Mouse (Mus musculus) midbrain, embryonic 12.5 days (tissue): ENCODE data around the gene Il12rb1. TPM values are rescaled to one million over a fixed set of nuclear protein-coding genes. Genes with fewer than 3 reads are reported as not detected.
A peak's percentile ranks its signal among the peaks of the same experiment; 100 is the strongest.

Experiments used
- ATAC-seq: fragments of 200-750 bp; cut with Nextera tagmentation; 2 replicates; pipeline ENCODE4 v1.8.0; 2017; ENCODE audit warnings: low read depth, moderate TSS enrichment, moderate library complexity; ENCODE audit not compliant: low FRiP score
- H3K27ac ChIP-seq: fragments of 300-500 bp; sonication (generic); replicated peaks from 2 replicates; pipeline ENCODE4 v1.5.1; 2016; ENCODE audit warnings: mild to moderate bottlenecking
- H3K27me3 ChIP-seq: fragments of 300-500 bp; sonication (generic); 2 replicates; pipeline ENCODE4 v1.6.1; 2016; ENCODE audit warnings: mild to moderate bottlenecking
- H3K36me3 ChIP-seq: fragments of 300-500 bp; sonication (generic); 2 replicates; pipeline ENCODE4 v1.6.1; 2016
- H3K4me1 ChIP-seq: fragments of 300-500 bp; sonication (generic); 2 replicates; pipeline ENCODE4 v1.6.1; 2016
- H3K4me2 ChIP-seq: fragments of 300-500 bp; sonication (generic); replicated peaks from 2 replicates; pipeline ENCODE4 v1.6.1; 2016; ENCODE audit warnings: mild to moderate bottlenecking, moderate library complexity
- H3K4me3 ChIP-seq: fragments of 300-500 bp; sonication (generic); 2 replicates; pipeline ENCODE4 v1.5.1; 2016; ENCODE audit warnings: mild to moderate bottlenecking
- H3K9ac ChIP-seq: fragments of 300-500 bp; sonication (generic); replicated peaks from 2 replicates; pipeline ENCODE4 v1.6.1; 2016; ENCODE audit warnings: mild to moderate bottlenecking, moderate library complexity
- H3K9me3 ChIP-seq: fragments of 300-500 bp; sonication (generic); 2 replicates; pipeline ENCODE4 v1.6.1; 2016; ENCODE audit warnings: mild to moderate bottlenecking
- WGBS: fragments of 180-500 bp; shearing (Covaris S2); methylation state at CpG from one replicate; pipeline ENCODE4 v1.1.7; 2016; 5-methylcytosine and 5-hydroxymethylcytosine counted together
- polyA plus RNA-seq: library from polyadenylated mRNA; unstranded; fragments of >200 nt; fragmentation: Nextera tagmentation; extraction: Ambion mirVana; gene quantifications from 2 replicates; pipeline ENCODE4 v1.2.1, GENCODE M21; 2016

The Il12rb1 gene
- polyA plus RNA-seq, 1 experiment from 2014 or later, result 0.08 TPM

- ATAC-seq, result peak; percentile 1; the same call in 1 of the 2 replicates
- H3K4me1 ChIP-seq, result peaks cover 18% of the 10 kb centered on the region
- 1% methylated on average over 41 of the region's 47 CpGs for WGBS
Measured at GRCm38 (mm10) chr8:70803761-70804480, 4.3 kb upstream of the Il12rb1 start.

GRCm38 (mm10) chr8:70804481-70805206 is 3.6 kb upstream of the Il12rb1 start, which contains the start of gene Mast3:
Gene Mast3, minus strand, starts transcription at chr8:70805054.
- peaks cover 18% of the 10 kb centered on the region for H3K4me1 ChIP-seq
- H3K9ac ChIP-seq, result peak within 1 kb of the TSS; percentile 2; the same call in 1 of the 2 replicates
- H3K4me3 ChIP-seq, result peak within 1 kb of the TSS; percentile 46
- H3K27me3 ChIP-seq, result peaks cover 84% of the 10 kb centered on the region
- no peak within 1 kb of the TSS for H3K27ac ChIP-seq
- no peaks in the 10 kb centered on the region for H3K9me3 ChIP-seq
- peak within 1 kb of the TSS; percentile 69 for H3K4me2 ChIP-seq
- ATAC-seq, result peak; percentile 89
- no peaks in the 10 kb centered on the region for H3K36me3 ChIP-seq
- 1% methylated on average over 45 of the region's 45 CpGs for WGBS

More at GRCm38 (mm10) chr8:70803761-70804480, 4.3 kb upstream of the Il12rb1 start:
- H3K27ac ChIP-seq, result no peak overlapping the region
- H3K27me3 ChIP-seq, result peaks cover 85% of the 10 kb centered on the region
- 0 out of 2 replicates have a peak overlapping the region, but pooled peaks have one; percentile 2 for H3K9ac ChIP-seq
- H3K36me3 ChIP-seq, result no peaks in the 10 kb centered on the region
- peak overlapping the region; percentile 69 for H3K4me2 ChIP-seq
- peak overlapping the region; percentile 46 for H3K4me3 ChIP-seq
- H3K9me3 ChIP-seq, result no peaks in the 10 kb centered on the region

DNA sequence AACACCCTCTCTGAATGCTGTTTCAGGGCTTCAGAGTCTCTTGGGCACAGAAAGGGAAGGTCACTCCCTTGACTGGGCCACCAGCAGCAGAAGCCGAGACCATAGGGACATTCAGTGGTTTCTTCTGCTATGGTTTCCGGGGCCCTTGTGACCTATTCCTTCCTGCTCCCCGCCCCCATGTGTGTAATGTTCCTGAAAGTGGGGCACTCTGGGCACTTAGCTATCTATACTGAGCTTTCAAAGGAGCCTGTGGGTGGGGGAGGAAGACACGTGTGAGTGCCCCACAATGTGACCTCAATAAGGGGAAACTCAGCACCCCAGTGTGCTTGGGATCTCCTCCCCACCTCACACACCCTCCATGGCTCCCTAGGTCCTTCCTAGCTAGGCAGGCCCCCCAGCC is 1.7 kb upstream of the Il12rb1 start:
- H3K27me3 ChIP-seq, result peaks cover 81% of the 10 kb centered on the region
- WGBS, result 79% methylated on average over 4 of the region's 4 CpGs
- H3K4me3 ChIP-seq, result no peak overlapping the region
- H3K4me1 ChIP-seq, result peaks cover 12% of the 10 kb centered on the region
- H3K27ac ChIP-seq, result no peak overlapping the region
- no peak overlapping the region for H3K9ac ChIP-seq
- H3K4me2 ChIP-seq, result no peak overlapping the region
- no peak for ATAC-seq
- no peaks in the 10 kb centered on the region for H3K9me3 ChIP-seq
- no peaks in the 10 kb centered on the region for H3K36me3 ChIP-seq

DNA sequence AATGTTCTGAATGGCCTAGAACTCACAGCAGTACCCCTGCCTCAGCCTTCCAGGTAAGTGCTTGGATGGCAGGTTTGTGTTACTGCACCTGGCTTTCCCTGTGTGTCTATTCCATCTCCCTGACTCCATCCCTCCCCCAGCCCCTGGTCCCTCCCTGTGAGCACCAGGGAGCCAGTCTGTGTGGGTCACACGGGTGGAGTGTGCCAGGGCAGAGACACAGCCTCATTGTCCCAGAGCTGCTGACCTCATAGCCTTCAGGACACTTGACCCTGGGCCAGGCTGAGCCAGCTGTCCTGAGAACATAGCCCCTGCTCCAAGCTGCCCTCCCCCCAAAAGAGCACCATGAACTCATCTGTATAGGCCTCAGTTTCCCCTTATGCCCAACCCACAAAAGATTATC is 945 bp upstream of the Il12rb1 start:
- H3K36me3 ChIP-seq, result no peaks in the 10 kb centered on the region
- H3K4me3 ChIP-seq, result no peak overlapping the region
- WGBS, result 67% methylated on average over 1 of the region's 1 CpGs
- H3K27me3 ChIP-seq, result peaks cover 75% of the 10 kb centered on the region
- H3K4me2 ChIP-seq, result no peak overlapping the region
- peaks cover 12% of the 10 kb centered on the region for H3K4me1 ChIP-seq
- no peak overlapping the region for H3K9ac ChIP-seq
- no peaks in the 10 kb centered on the region for H3K9me3 ChIP-seq
- no peak for ATAC-seq
- no peak overlapping the region for H3K27ac ChIP-seq

DNA sequence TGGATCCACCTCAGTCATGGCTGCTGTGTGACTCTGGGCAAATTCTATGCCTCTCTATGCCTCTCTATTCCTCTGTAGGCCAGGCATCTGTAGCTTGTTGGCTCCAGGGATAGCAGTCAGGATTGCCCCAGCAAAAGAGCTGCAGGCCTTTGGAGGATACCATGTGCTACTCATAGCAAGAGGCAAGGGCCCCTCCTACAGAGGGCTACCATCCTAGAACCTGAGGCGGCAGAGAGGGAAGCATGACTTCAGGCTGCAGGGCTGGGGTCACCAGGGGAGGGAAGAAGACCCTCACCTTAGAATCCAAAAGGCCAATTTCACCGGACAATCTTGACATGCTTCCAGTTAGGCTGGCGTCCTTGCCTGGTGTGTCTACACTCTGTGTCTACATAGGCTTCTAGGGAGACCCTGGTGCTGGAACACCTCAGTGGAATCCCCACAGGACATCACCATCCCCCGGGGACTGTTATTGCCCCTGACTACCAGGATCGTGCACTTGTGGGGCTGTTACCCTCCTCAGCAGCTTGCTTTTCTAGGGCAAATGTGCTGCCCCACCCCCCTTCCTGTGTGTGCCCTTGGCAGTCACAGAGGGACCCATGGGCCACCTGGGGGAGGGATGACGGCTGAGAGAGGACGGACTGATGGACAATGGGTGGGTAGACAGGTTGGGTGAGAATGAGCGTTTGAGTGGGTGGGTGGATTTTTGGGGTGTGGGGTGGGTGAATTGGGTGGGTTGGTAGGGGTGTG is 879 bp downstream of the Il12rb1 start:
- no peak overlapping the region for H3K4me3 ChIP-seq
- peaks cover 74% of the 10 kb centered on the region for H3K27me3 ChIP-seq
- no peak overlapping the region for H3K4me2 ChIP-seq
- no peaks in the 10 kb centered on the region for H3K9me3 ChIP-seq
- no peak overlapping the region for H3K9ac ChIP-seq
- no peak for ATAC-seq
- H3K4me1 ChIP-seq, result peaks cover 5% of the 10 kb centered on the region
- no peak overlapping the region for H3K27ac ChIP-seq
- no peaks in the 10 kb centered on the region for H3K36me3 ChIP-seq
- WGBS, result 84% methylated on average over 8 of the region's 8 CpGs

- no peak for ATAC-seq
- Histone ChIP-seq H3K27me3 (peaks cover 72% of the 10 kb centered on the region), H3K9ac (no peak overlapping the region)
Measured at GRCm38 (mm10) chr8:70810962-70811680, 2.9 kb downstream of the Il12rb1 start.

DNA sequence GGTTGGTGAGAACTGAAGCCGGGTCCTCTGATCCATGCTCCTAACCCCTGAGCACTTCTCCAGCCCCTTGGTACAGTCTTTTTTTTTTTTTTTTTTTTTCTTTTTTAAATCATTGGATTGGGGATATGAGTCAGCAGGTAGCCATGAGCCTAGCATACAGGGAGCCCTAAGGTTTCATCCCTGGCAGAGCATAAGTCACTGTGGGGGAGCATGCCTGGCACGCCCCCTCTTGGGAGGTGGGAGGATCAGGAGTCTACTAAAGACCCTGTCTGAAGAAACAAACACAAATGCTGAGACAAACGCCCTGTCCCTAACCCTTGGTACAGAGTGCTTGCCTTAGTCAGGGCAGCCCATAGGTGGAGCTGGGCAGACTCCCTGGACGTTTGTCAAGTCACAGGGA is 3.8 kb downstream of the Il12rb1 start:
- no peak overlapping the region for H3K4me2 ChIP-seq
- no peak overlapping the region for H3K27ac ChIP-seq
- no peak overlapping the region for H3K9ac ChIP-seq
- H3K36me3 ChIP-seq, result no peaks in the 10 kb centered on the region
- peaks cover 72% of the 10 kb centered on the region for H3K27me3 ChIP-seq
- no peak overlapping the region for H3K4me3 ChIP-seq
- H3K9me3 ChIP-seq, result no peaks in the 10 kb centered on the region
- peaks cover 6% of the 10 kb centered on the region for H3K4me1 ChIP-seq
- 43% methylated on average over 4 of the region's 4 CpGs for WGBS
- ATAC-seq, result no peak

More at GRCm38 (mm10) chr8:70810962-70811680, 2.9 kb downstream of the Il12rb1 start:
- Histone ChIP-seq H3K4me2 (no peak overlapping the region), H3K36me3 (no peaks in the 10 kb centered on the region), H3K9me3 (no peaks in the 10 kb centered on the region), H3K27ac (no peak overlapping the region), H3K4me1 (no peaks in the 10 kb centered on the region), H3K4me3 (no peak overlapping the region)
- 77% methylated on average over 20 of the region's 20 CpGs for WGBS

DNA sequence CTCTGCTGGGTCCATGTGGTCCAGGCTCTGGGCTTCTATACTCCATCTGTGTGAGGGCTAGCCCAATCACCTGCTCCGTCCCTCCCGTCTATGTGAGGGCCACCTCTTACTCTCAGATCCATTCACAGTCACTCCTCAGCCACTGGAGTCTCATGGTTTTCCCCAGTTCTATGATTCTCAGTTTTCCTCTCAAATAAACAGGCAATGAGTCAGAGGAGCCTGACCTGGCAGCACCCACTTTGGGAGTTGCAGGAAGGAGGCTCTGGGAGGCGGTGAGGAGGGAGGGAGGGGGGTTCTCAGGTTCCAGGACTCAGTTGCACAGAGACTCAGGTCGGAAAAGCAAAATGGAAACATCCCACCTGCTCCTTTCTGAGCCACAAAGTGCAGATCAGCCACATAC is 4.6 kb downstream of the Il12rb1 start:
- no peaks in the 10 kb centered on the region for H3K9me3 ChIP-seq
- no peak overlapping the region for H3K4me2 ChIP-seq
- no peak overlapping the region for H3K9ac ChIP-seq
- no peak overlapping the region for H3K27ac ChIP-seq
- H3K27me3 ChIP-seq, result peaks cover 70% of the 10 kb centered on the region
- H3K36me3 ChIP-seq, result no peaks in the 10 kb centered on the region
- peaks cover 7% of the 10 kb centered on the region for H3K4me1 ChIP-seq
- WGBS, result 75% methylated on average over 4 of the region's 4 CpGs
- H3K4me3 ChIP-seq, result no peak overlapping the region
- ATAC-seq, result no peak

GRCm38 (mm10) chr8:70816679-70817078 is 8.4 kb downstream of the Il12rb1 start:
- H3K27me3 ChIP-seq, result peaks cover 81% of the 10 kb centered on the region
- H3K4me1 ChIP-seq, result peaks cover 7% of the 10 kb centered on the region
- 10% methylated on average over 30 of the region's 30 CpGs for WGBS
- 0 out of 2 replicates have a peak overlapping the region, but pooled peaks have one; percentile 15 for H3K9ac ChIP-seq
- peak overlapping the region; percentile 28 for H3K4me2 ChIP-seq
- no peaks in the 10 kb centered on the region for H3K36me3 ChIP-seq
- no peak for ATAC-seq
- peak overlapping the region; percentile 15 for H3K4me3 ChIP-seq
- no peak overlapping the region for H3K27ac ChIP-seq
- H3K9me3 ChIP-seq, result peaks cover 6% of the 10 kb centered on the region; the same call in 1 of the 2 replicates

- Histone ChIP-seq H3K4me2 (no peak overlapping the region; the same call in 1 of the 2 replicates), H3K27me3 (peaks cover 62% of the 10 kb centered on the region), H3K4me3 (no peak overlapping the region), H3K9ac (no peak overlapping the region), H3K9me3 (peaks cover 6% of the 10 kb centered on the region; the same call in 1 of the 2 replicates), H3K4me1 (peaks cover 7% of the 10 kb centered on the region), H3K36me3 (no peaks in the 10 kb centered on the region), H3K27ac (no peak overlapping the region)
- 2% methylated on average over 31 of the region's 31 CpGs for WGBS
- ATAC-seq, result peak; percentile 70
Measured at GRCm38 (mm10) chr8:70820101-70820935, 12.1 kb downstream of the Il12rb1 start.
